Mouse (Mus musculus) brain, embryonic 14.5 days (tissue): Measurements from ENCODE around the gene Gm2431.
"Not testable (repeated sequence)": the region's sequence is repeated elsewhere in the genome, so short reads cannot be mapped to it uniquely, and the experiment has no call there.

ENCODE experiments used
- CTCF ChIP-seq: fragments of 200-500 bp; IDR thresholded peaks from 2 replicates; pipeline ENCODE4 v1.5.1; 2012; ENCODE audit warnings: inconsistent platforms, mild to moderate bottlenecking, moderate library complexity, borderline replicate concordance; ENCODE audit not compliant: insufficient read depth, insufficient read length; ENCODE audit errors: extremely low read depth
- POLR2A ChIP-seq: fragments of 200-500 bp; IDR thresholded peaks from 2 replicates; pipeline ENCODE4 v1.6.1; 2012; ENCODE audit warnings: mild to moderate bottlenecking, inconsistent platforms, borderline replicate concordance; ENCODE audit not compliant: poor library complexity, insufficient read depth, insufficient read length, severe bottlenecking; ENCODE audit errors: extremely low read depth

DNA sequence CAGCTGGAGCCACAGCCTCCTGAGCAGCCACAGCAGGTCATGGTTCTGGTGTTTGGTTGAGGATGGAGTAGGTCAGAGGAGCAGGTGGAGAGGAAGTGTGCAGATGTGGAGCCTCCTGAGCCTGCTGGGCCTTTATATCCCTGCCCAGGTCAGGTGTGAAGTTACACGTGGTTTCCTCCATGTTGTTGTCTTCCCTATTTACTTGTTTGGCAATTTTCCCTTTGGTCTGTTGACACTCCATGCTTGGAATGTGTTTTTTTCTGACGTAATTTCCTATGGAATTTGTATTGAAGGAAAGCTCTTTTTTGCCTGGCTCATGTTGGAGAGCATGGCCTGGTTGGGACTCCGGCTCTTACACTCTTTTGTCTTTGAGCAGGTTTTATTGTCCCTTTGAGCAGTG lies 28.3 kb downstream of the Gm2431 start, which contains the start of gene Krtap5-5:
- TF ChIP-seq CTCF, POLR2A: not testable (repeated sequence)
